Mouse (Mus musculus) 3T3-L1 (cell line): Measurements from ENCODE around the gene Ndufaf8.

Experiments
- DNase-seq: peaks from one replicate; pipeline ENCODE4 v3.0.0-alpha.2; 2015; ENCODE audit warnings: low read depth, low spot score

Gene Ndufaf8

DNA sequence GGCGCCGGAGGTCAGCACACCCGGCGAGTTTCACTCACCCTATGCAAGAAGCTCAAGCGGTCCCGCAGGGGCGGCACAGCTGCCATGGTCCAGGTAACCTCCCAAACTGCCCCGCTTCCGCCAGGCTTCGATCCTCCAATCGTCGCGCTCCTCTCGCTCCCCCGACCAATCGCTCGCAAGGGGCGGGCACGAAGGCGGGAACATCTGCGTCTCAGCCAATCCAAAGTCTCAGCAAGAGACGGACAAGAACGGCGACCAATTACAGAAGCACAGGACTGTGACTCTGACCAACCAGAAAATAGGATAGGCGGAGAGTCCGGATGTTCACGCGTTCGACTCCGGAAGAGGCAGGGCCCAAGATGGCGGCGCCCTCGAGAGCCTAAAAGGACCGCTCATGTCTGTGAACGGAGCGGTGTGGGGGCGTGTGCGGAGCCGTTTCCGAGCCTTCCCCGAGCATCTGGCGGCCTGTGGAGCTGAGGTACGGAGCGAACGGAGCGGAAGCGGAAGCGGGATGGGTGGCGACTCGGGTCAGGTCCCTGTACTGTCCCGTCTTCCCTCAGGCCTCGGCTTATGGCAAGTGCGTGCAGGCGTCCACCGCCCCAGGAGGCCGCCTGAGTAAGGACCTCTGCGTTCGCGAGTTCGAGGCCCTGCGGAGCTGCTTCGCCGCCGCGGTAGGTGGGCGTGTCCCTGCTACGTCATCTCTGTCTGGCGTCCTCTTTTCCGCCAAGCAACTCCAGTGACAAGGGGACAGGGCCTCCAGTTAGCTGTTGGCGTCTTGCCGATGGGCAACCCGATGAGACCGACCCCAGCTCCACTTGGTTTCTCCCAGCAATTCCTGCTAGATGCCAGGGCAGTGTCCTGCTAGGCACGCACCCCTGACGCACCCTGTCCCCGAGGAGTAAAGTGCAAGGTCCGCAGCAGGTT, at the start of gene Ndufaf8, which contains the start of gene Tepsin:
Gene Ndufaf8, plus strand, starts transcription at position 341 of the 924 bp plus-strand sequence.
Gene Tepsin, minus strand, starts transcription at position 144 of the 924 bp plus-strand sequence.
- DNase-seq: peak; percentile 97

DNA sequence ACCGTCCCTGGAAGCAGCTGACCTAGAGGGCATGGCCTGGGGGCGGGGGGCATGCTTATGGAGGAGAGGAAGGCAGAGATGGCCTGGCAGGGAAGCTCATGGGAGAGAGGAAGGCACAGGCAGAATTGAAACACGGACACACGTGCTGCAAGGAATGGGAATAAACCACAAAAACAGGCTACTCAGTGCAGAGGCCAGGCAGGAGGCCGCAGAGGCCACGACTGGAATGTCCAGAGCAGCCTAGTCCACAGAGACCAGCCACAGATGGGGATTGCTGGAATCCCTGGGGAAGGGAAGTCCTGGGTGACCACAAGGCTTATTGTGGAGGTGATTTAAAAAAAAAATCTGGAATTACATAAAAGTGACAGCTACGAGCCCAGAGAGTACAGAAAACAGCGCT, 49.7 kb upstream of the Ndufaf8 start:
- DNase-seq: peak; percentile 69

DNA sequence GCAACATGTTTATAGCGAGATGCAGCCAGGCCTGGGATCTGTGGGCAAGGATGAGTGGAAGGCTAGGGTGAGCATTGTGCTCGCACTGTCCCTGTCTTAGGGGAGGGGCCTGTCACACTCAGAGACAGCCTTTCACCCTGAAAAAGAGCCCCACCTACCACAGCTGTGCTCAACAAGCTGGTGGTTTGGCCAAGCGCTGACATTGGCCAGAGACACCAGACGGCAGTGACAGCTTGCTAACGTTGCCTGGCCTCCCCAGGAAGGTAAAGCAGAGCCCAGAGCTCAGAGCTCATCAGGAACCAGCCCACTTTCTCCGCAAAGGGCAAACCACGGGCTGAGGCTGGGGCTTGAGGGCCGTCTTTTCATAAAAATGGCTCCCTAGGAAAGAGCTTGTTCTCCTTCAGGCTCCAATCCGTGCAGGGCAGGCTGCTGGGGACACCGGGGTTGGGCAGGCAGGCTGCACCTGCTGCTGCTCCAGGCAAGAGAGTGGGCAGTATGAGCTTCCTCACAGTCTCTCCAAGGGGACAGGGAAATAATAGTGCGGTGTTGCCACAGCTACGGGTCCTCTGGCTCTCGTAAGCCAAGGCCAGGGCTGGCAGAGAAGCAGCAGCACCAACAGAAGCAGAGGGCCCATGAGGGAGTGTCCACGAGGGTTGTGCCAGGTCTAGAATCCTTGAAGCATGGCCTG, 47.5 kb upstream of the Ndufaf8 start:
- DNase-seq: no peak

DNA sequence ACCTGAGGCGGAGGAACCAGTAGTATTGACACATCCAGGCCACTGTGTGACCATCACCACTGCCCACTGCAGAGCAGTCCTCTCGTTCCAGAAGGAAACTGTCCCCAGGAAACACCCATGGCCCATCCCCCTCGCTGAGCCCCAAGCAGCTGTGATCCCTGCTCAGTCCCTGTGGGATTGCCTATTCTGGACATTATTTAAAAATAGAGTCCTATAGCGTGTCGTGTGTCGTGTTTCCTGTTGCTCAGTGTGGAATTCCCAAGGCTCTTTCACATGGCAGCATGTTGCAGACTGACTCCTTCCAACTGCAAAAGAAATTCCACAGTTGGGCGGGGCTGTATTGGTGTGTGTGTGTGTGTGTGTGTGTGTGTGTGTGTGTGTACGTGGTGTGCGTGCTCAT, 46.5 kb upstream of the Ndufaf8 start:
- DNase-seq: no peak

DNA sequence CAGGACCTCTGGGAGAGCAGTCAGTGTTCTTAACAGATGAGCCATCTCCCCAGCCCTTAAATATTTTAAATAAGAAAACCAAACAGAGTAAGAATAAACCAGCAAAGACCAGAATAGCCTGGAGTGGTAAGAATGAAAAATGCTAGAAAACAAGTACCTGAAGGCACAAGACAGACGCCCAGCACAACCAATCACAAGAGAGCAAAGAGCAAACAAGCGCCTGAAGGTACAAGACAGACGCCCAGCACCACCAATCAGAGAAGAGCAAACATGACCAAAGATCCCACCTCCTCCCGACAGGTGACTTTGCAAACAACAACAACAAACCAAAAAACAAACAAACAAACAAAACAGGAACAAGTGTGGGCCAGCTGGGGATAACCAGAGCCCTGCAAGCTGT, 44.9 kb upstream of the Ndufaf8 start:
- DNase-seq: no peak

DNA sequence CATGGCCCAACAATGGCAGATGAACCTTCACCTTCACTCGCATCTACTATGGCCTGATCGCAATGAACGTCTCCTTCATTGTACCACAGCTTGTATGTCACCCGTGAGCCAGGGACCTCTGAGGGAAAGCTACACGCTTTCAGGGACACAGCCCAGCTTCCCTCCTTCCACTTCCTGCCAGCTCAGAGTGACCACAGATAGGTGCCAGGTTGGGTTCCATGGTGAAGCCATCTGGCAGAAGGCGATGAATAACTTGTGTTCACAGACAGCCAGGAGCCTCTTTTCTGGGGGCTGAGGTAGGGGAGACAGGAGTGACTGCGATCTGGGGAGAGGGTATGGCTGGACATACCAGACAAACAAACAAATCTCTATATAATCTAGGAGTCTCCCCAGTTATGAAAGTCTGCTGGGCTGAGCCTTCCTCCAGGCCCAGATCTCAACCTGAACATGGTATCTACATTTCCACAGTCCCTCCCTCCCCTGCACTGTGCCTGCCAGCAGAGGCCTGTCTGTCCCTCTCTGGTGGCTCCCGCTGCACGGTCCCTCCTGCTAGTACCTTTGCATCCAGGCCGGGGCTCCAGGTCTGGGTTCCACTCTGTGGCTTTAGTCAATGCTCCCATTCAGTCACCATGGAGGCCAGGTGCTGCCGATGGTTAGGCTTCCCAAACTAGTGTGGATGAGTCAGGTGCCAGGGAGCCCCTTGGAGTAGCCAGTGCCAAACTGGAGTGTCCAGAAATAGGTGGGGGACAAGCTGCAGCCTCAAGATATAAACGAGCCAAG, 42.6 kb upstream of the Ndufaf8 start:
- no peak for DNase-seq

DNA sequence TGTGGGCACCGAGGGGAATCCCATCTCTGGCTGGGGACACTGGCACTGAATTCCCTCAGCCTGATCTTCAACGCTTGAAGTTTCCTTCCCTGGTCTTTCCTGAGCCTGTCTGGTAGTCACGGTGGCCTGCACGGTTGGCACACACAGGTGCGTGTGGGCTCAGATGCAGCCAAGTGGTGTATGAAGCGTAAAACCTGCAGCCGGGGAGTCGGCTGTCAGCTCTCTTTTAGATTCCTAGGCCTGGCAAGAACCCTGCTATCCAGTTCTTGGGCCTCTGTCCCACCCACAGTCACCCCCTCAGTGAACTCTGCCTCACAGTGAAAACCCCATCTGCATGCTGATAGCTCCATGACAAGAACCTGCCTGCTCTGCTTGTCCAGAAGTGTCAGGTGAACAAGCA, 38.1 kb upstream of the Ndufaf8 start:
- DNase-seq: no peak

DNA sequence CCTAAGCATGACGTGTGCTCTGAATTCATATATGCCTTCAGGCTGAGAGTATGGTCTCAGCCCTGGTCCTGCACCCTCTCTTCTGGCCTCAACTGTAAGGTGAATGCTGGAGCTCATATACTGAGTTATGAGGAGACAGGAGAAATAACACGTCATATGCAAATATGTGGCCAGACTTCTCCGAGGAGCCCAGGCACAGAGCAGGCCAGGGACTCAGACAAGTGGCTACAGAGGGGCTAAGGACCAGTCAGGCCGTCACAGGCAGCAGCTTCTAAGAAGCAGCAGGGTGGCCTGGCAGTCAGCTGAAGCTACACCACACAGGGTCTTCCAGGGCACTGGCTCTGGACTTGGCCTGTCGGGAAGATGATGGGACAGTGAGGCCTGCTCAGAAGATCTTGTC, 35.4 kb upstream of the Ndufaf8 start:
- DNase-seq: no peak

DNA sequence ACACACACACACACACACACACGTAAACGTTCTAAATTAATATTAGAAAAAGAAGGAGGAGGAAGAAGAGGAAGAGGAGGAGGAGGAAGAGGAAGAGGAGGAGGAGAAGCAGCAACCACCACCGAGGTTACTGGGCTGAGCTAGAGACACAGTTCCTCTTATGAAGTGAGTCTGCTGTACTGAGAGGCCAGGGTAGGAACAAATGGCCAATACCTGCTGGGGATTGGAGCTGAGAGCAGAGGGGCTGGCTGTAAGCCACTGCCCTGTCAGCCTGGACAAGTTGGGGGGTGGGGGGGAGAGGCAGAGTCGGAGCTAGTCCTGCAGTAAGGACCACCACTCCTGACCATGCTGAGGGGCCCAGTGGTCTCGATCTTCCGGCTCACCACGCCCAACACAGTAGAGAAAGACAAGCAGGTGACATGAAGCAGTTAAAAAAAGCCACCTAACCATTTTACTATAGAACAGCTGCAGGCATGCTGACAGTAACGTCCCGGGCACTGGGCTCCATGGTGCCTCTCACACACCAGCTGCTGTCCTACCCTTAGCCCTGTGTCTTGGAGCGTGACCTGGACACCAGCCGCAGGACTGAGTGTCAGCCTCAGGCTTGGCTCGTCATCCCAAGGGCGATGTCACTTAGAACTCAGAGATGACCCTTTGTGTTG, 34.6 kb upstream of the Ndufaf8 start:
- no peak for DNase-seq

DNA sequence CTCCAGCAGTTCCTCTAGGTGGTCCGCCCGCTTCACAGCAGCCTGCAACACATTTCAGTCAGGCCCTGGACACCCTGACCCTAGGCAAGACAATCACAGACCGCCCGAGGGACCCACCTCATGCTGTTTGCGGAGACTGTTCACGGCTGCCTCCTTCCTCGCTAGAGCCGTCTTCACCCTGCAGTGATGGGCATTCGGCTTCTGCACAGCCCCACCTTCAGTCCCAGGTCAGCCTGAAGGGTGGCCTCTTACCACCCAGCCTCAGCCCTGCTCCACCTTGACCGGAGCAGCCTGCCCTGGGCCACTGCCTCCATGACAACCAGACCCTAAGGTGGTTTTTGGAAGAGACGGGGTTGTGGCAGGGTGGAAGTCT, 34.1 kb upstream of the Ndufaf8 start:
- no peak for DNase-seq

DNA sequence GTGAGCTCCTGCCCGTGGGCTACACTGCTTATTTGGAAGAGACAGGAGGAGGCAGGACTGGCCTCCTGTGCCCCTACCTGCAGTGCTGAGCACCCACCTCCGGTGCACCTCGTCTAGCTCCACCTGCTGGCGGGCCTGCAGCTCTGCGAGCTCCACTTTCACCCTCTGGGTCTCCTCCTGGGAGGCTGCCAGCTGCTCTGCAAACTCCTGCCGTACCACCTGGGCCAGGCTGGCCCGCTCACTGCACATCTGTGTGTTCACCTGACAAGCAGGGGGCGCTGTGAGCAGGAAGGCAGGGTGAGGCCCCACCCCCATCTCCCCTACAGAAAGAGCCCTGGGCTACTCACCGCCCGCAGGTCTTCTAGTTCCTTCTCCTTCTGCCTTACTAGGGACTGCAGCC, 33.4 kb upstream of the Ndufaf8 start:
- DNase-seq: peak; percentile 35

DNA sequence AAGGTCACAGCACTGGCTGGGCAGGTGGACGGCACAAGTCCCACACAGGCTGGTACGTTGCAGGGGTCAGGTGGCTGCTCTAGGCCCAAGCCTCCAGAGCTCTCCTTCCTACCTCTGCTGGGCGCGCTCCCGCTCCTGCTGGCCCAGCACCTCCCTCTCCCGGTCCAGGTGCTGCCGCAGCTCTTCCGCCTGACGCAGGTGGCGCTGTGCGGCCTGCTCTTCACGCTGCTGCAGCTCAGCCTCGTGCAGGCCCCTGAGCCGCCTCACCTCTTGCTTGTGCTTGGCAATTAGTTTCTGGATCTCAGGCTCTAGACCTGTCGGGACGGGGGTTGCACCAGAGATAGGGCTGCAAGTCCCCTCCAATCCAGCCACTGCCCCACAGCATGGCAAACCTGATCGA, 30.9 kb upstream of the Ndufaf8 start:
- DNase-seq: no peak

DNA sequence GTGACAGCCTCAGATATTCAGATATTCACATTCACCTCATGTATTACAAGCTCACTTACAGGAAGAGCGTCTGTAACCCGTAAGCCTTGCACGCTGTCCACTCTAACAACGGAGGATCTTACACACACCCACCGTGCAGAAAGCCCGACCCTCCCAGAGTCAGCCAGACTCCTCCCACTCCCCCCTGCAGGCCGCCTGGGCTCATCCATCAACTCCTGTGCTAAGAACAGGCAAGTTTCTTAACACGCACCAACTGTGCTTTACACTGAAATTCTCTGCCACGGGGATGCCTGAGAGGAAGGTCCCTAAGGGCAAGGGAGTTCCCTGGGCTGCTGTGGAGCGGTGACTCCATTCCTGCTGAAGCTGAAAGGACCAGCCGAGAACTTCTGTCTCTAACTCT, 29.5 kb upstream of the Ndufaf8 start:
- no peak for DNase-seq

DNA sequence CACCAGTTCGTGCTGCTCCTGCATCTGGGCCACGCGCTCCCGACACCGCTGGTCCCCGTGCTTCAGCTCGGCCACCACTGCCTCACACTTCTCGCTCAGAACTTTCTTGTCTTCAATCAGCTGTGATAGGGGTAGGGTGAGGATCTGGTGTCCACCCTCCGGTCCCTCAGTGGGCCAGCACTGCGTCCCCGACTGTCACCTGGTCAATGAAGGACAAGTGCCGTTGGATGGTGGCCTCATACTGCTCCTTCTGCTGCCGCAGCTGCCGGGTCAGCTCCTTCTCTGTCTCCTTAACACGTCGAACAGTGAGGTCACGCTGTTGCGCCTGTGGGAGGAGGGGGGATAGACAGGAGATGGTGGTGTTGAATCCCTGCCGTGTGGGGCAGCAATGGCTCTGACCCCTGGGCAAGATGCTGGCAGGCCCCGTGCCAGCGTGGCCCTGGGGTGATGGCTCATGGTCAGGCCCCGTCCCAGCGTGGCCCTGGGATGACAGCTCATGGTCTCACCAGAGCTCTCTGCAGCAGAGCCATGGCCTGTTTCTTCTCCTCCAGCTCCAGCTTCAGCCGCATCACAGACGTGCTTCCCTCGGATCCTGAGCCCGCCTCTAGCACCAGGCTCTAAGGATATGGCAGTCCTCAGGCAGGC, 28.3 kb upstream of the Ndufaf8 start:
- no peak for DNase-seq

DNA sequence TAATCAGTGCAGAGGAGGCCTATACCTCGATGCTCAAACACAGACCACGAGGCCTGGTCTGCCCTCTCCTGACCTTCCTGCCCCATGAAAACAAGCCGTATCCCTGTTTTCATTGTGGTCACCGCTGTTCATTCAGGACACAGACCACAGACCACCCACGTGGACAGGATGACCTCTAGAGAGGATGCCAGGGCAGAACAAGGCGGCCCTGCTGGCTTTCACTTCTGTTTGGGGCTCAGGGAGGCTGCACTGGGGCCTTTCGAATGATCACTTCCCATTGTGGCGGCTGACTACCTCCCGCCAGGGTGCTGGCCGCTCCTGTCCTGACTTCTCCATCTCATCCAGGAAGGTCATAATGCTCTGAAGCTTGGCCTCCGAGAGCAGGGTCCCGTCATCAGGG, 27.7 kb upstream of the Ndufaf8 start:
- no peak for DNase-seq

DNA sequence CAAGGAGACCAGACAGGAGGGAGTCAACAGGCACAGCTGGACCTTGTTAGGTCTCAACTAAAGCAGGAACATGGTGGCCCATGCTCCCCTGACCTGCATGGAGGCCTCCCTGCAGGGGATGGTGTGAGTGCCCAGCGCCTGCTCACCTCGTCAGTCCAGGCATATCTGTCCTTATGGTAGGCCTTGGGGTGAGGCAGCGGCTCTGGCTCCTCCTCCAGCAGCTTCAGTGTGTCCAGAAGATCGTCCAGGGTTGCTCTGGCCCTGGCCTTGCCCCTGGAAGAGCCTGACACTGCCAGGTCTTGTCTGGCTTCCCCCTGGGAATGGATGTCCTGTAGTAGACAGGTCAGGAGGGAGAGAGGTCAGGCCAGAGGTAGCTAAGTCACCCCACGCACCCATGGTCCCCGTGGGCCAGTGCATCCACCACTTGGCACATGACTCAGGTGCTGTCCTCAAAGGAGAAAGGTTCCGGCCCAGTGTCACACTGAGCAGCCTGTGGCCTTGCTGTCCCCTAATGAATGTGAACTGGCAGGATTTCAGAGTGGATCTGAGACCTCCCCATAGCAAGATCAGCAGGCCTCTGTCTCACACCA, 26.9 kb upstream of the Ndufaf8 start:
- no peak for DNase-seq

DNA sequence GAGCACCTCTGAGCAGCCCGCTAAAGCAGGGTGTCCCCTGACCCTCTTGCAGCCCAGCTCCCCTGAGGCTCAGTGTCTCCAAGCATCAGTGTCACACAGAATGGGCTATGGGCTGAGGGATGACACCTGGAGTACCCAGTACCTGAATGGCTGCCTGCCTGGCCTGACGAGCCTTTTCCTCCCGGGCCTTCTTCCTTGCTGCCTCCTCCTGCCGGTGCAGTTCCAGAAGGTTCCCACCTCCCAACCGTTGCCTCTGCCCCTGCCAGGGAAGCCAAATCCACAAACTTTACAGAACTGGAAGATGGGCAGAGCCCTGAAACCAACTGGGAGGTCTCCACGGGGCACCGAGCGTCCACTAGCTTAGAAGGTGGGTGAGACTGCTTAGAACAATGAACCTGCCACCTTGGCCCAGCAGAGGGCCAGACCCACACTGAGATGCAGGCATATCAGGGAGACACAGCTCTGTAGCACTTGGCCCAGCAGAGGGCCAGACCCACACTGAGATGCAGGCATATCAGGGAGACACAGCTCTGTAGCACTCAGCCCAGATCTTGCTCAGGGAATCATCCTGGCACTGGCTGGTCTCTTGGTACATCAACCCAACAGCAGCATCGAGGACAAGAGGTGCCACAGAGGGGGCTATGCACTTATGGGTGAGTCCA, 25.6 kb upstream of the Ndufaf8 start:
- DNase-seq: peak; percentile 33

DNA sequence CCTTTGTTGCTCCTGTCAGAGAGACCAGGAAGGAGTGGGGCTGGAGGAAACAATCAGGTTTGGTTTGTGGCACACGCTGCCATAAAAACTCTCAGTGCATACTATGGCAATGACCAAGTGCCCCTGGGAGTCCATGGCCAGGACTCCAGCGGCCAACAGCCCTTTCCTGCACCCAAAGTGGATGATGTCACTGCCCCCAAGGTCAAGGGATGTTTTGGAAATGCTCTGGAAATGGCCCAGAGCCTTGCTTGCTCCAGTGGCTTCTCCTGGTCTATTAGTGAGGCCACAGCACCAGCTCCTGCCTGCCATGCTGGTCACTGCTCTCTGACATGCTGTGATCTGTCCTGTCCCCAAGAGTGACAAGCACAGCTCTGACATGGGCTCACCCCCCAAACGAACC, 22.5 kb upstream of the Ndufaf8 start:
- DNase-seq: no peak

DNA sequence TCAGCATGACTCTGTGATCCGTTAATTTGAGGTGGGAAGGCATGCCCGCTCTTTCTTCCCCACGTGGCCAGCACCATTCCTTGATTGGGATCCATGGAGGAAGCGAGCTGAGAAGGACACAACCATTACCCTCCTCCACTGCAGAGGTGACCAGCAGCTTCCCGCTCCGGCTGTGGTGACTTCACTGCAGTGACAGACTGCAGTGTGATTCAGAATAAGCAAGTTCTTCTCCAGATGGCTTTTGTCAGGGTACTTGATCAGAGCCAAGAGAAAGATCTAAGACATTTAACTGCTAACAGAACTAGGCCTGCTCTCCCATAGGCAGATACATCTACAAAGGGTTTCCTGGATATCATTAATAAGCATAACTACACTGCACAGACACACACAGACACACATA, 18.4 kb upstream of the Ndufaf8 start:
- no peak for DNase-seq
